Mouse (Mus musculus) left cerebral cortex, adult 8-10 months (tissue): ENCODE measurements at regions not wholly inside any gene's neighbourhood (a gene's known extent, or its start where the extent isn't known, plus 50 kb on each side); places are given as distances from the start of the nearest gene placed in this dataset.
A peak's percentile ranks its signal among the peaks of the same experiment; 100 is the strongest.

Experiments used
- DNase-seq, 2 experiments: peaks; one replicate each; pipeline ENCODE4 v3.0.0; 2022; ENCODE audit warnings: low spot score in 2 of 2

- peak; percentile 83 to 92 for DNase-seq
Observed at GRCm38 (mm10) chr2:30718329-30718675, 85.2 kb downstream of the 1700001O22Rik start.

DNA sequence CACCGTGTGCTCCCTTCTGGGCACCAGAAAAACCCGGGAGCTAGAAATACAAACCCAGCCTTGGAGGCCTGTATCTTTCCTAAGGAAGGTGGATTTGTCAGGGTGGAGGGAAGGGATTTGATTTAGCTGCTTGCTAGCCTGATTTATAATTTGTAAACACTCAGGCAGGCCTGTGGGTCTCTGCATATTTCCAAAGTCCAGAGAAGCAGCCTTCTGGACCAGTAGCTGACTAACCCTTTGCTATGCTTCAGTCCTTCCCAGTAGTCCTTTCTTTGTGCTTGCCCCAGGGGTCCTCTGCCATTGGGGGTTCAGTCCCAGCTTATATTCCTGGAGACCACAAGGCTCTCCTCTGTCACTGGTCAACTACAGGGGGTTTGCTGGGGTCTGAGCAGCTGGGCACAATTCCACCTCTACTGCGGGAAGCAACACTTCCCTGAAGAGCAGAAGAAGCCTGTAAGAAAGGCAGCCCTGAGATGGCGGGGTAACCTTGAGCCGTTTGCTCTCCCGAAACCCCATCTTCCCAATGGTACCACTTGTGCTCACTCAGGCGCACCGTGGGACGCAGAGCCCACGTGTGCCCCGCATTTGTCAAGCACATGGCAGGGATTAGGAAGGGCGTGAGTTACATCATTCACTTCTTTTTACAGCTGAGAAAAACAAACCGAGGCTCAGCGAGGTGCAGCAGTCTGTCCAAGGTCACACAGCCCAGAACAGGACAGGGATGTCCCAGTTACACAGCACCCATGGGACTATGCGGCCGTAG is 85.7 kb downstream of the 1700001O22Rik start:
- DNase-seq = peak in 1 of 2 experiments; percentile 48

GRCm38 (mm10) chr2:30716580-30717565 is 86.6 kb downstream of the 1700001O22Rik start:
- peak in 1 of 2 experiments; percentile 33 for DNase-seq

DNA sequence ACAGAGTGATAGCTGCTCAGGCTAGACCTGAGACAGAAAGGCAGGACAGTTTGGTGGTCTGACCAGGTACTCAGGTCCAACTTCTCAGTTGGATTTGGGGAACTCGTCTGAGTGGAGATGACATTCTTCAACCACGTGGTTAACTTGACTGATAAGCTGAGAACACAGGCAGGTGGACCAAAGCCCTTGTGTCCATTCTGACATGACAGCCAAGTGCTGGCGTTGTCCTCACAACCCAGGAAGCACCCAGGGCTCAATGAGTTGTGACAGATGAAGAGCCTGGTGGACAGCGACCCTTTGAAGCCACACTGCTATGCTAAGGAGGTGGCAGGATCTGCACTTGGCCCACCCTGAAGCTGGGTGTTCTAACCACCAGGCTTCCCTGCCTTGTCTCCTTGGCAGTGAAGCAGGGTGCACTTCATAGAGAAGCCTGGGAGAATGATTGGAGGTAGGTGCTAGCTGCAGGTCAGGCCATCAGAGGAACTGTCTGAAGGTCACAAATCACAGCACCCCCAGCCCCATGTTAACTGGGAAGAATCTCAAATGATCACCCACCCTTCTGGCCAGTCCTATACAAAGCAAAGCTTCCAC is 87.6 kb downstream of the 1700001O22Rik start:
- peak in 1 of 2 experiments; percentile 13 for DNase-seq

DNA sequence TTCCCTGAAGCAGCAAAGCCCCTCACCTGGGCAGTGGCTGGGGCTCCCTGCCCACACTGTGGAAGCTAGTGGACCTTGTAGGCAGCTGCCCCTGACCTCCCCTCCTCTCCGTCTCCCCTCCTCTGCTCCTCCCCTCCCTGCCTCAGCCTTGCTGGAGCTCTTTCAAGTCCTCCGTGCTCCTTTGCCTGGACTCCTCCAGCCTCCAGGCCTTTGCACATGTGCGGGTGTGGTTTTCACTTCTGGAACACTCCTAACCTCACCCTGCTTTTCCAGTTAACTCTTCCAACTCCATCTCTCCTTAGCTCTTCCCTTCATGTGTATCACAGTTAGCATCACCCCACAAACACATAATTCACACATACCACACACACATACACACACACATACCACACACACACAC is 89.9 kb downstream of the 1700001O22Rik start:
- peak; percentile 4 to 15 for DNase-seq

DNA sequence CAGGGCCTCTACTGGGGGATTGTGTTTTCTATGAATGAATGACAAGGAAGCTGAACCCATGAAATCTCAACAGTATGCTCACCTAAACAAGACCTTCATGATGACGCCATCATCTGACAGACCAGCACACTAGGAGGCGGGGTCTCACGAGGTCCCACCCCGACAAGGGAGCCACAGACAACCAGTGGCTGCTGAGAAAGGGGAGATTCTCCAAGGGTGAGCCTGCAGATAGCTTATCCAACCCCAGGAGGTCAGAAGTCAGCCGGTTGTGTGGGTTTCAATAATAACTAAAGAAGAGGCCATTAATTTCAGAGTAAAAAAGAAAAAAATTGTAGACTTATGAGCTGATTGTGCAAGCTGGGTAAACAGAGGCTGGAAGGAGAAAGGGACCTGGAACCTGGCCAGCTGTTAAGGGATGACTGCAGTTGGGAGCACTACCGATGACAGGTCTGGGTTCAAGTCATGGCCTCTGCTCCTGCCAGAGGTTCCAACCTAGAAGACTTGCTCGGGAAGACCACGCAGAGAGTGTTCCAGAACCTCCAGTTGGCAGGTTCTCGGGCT is 90.5 kb downstream of the 1700001O22Rik start:
- peak in 1 of 2 experiments; percentile 9 for DNase-seq

- peak; percentile 73 to 95 for DNase-seq
Observed at GRCm38 (mm10) chr2:30711853-30712498, 91.5 kb downstream of the 1700001O22Rik start.

- DNase-seq = peak; percentile 37 to 71
Observed at GRCm38 (mm10) chr2:30711476-30711852, 92.0 kb downstream of the 1700001O22Rik start.

DNA sequence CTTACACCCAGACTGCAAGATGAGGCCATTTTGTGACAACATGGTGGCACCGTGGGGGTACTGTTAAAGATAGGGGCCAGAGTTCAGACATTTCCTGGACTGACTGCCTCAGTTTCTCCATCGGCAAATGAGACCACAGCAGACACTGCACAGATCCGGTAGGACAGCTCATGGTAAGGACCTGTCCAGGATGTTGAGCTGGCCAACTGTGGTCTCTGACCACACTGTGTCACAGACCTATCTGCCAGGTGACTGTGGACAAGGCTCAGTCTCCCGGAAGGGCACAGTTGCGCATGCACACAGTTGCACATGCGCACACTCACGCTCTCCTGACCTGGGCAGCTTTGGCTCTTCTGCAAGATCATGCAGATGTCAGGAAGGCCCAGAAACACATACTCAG is 92.6 kb downstream of the 1700001O22Rik start:
- peak in 1 of 2 experiments; percentile 6 for DNase-seq

GRCm38 (mm10) chr2:30709386-30709884 is 94.0 kb downstream of the 1700001O22Rik start:
- DNase-seq = no peak

DNA sequence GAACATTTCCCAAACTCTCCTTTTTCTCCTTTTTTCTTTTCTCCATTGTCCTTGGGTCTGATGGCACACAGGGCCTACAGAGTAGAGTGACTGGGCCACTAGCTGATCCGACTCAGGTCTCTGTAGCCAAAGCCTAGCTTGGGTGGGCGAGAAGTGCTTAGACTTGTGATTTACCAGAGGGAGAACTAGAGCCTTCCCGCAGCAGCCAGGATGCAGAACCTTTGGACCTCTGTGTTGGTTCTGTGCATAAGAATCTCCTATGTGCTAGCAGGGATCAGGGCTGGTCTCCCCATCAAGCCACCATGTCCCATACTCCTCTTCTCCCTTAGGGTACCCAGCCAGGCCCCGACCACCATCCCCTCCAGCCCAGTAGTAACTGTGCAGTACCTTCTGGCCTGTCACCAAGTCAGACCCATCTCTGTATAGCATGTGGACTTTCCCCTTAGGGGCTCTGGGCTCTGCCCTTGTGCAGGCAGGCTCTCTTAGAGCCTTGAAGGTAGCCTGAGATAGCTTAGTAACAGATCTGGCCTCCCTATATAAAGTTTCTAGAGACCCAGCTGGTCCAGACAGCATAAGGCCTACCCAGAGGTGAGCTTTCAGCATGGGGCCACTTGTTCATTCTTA is 94.6 kb downstream of the 1700001O22Rik start:
- no peak for DNase-seq

DNA sequence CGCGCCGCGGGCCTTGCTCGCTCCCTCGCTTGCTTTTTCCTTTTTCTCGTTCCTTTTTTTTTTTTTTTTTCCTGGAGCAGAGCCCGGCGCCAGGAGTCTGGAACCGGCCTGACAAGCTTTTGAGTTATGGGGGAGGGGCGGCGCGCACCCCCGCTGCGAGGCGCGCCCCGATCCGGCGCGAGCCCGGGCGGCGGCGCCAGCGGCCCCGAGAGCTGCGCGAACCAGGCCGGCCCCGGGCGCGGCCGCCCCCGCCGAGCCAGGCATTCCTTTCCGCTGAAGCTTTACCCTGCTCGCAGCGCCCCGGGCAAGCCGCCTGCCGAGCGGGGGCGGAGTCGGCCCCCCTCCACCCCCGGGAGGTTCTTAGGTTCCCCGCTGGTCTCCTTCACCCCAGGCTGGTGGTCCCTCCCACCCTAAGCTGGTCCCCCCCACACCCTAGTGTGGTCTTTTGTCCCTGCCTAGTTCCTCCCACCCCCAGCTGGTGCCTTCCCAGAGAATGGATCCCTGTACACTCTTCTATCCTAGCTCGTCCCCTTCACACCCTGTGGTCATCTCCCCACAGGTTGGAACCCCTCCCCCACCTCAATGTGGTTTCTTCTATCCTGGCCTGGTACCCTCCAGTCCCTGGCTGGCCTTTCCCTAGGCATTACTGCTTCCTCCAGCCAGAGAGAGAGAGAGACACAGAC is 95.3 kb downstream of the 1700001O22Rik start:
- DNase-seq = peak; percentile 63 to 86

- peak in 1 of 2 experiments; percentile 43 for DNase-seq
Observed at GRCm38 (mm10) chr2:30707099-30708000, 96.1 kb downstream of the 1700001O22Rik start.

DNA sequence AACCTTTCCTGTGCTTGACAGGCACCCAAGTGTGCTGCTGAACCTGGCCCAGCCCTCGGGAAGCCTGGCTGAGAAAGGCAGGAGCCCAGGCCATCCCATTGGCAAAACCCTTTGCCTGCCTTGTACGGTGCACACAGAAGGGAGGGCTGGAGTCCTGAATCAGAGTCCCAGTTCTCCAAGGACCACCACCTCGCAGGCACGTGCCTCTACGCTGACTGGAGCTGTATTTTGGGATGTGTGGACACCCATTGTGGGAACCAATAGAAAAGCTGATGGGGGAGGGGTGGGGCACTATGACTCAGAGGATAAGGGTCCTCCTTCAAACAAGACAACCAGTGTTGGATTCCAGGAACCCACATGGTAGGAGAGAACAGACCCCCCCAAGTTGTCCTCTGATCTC is 97.4 kb downstream of the 1700001O22Rik start:
- DNase-seq = no peak

DNA sequence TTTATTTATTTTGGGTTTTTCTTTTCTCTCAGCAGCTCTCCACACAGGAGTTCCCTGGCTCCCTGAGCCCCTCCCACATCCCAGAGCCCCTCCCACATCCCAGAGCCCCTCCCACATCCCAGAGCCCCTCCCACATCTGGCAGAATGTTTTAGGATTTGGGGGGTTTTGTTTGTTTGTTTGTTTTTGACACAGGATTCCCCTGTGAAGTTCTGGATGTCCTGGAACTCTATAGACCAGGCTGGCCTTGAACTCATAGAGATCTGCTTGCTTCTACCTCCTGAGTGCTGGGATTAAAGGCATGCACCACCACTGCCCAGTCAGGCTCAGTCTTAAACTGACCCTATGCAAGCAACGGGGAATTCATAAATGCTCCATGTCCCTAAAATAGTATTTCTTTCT is 100.2 kb downstream of the 1700001O22Rik start:
- DNase-seq = no peak

DNA sequence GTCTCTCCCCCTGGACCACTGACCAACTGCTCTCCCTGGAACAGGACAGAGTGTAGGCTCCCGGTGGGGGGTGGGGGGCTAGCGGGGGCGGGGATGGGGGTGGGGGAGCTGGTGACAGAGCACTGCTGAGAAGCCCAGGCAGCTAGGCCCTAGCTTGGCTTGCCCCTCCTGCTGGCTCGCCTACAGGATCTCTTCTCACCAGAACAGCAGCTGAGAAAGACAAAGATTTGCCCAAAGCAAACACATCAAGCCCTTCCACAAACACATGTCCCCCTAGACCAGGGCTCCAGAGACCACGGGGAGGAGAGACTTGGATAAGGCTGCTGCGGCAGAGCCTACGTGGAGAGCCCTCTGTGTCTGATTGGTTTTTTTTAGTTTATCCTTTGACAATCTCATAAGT is 100.8 kb downstream of the 1700001O22Rik start:
- no peak for DNase-seq

DNA sequence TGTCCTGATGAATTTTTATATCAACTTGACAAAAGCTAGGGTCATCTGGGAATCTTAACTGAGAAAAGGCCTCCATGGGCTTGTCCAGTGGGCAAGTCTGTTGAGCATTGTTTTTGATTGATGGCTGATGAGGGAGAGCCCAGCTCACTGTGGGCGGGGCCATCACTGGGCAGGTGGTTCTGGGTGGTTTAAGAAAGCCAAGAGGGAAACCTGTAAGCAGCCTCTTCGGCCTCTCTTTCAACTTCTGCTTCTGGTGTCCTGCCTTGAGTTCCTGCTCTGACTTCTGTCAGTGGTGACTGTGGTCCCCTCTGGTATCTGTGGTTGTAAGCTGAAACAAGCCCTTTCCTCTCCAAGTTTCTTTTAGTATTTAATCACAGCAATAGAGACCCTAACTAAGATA is 102.6 kb downstream of the 1700001O22Rik start:
- DNase-seq = no peak

DNA sequence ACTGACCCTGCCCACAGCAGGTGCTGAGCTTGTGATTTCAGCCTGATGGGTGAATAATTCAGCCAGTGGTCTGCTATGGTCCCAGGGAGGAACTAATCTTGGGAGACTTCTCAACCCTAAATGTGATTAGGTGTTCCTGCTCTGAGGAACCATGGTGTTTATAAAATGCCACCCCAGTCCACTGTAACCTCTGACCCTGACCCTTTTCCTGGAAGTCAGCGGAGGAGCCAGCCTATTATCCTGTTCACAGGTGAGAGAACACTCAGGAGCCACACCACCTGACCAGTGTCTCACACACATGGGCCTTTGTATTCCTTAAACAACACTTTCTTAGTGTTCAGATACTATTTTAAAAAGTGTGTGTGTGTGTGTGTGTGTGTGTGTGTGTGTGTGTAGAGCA is 103.0 kb downstream of the 1700001O22Rik start:
- DNase-seq = no peak
